Mouse (Mus musculus) erythroblast, embryonic 14.5 days (primary cell): Measurements from ENCODE around the gene Spg11. TPM values are rescaled to one million over a fixed set of nuclear protein-coding genes. Genes with fewer than 3 reads are reported as not detected.

Experiments
- H3K27me3 ChIP-seq: 2 replicates; pipeline ENCODE4 v1.6.1; 2012; ENCODE audit warnings: inconsistent platforms; ENCODE audit not compliant: control insufficient read depth
- H3K36me3 ChIP-seq: 2 replicates; pipeline ENCODE4 v1.6.1; 2012; ENCODE audit warnings: mild to moderate bottlenecking, inconsistent platforms; ENCODE audit not compliant: control insufficient read depth
- H3K4me1 ChIP-seq: 2 replicates; pipeline ENCODE4 v1.6.1; 2012; ENCODE audit warnings: inconsistent platforms; ENCODE audit not compliant: control insufficient read depth
- H3K4me3 ChIP-seq: replicated peaks from 2 replicates; pipeline ENCODE3; 2012; ENCODE audit warnings: moderate library complexity, mild to moderate bottlenecking, inconsistent platforms
- H3K9me3 ChIP-seq: 2 replicates; pipeline ENCODE4 v1.6.1; 2012; ENCODE audit warnings: low read length, inconsistent platforms, mixed read lengths; ENCODE audit not compliant: control insufficient read depth
- GATA1 ChIP-seq: IDR thresholded peaks from 2 replicates; pipeline ENCODE4 v1.6.1; 2012; ENCODE audit warnings: low read length, inconsistent platforms, mixed read lengths
- TAL1 ChIP-seq: IDR thresholded peaks from 3 replicates; pipeline ENCODE4 v1.6.1; 2012; ENCODE audit warnings: low read length, inconsistent platforms, mixed read lengths
- polyA plus RNA-seq: library from polyadenylated mRNA; stranded (reverse); fragments of >175 nt; gene quantifications from 2 replicates; pipeline ENCODE4 v1.2.3, GENCODE M21; 2012

Gene Spg11
- polyA plus RNA-seq, 1 experiment = 0.06 TPM

GRCm38 (mm10) chr2:122147508-122148241, 29.5 kb upstream of the Spg11 start, which contains the start of gene B2m:
Gene B2m, plus strand, starts transcription at chr2:122147686.
- H3K4me1 ChIP-seq = peaks cover 40% of the 10 kb centered on the region
- TF ChIP-seq GATA1 (no peak), TAL1 (no peak)

GRCm38 (mm10) chr2:122146687-122147086, 28.5 kb upstream of the Spg11 start:
- Histone ChIP-seq H3K4me1 (peaks cover 38% of the 10 kb centered on the region), H3K4me3 (peak overlapping the region; percentile 78), H3K27me3 (no peaks in the 10 kb centered on the region)

More at GRCm38 (mm10) chr2:122147508-122148241, 29.5 kb upstream of the Spg11 start, which contains the start of gene B2m:
- Histone ChIP-seq H3K36me3 (peaks cover 25% of the 10 kb centered on the region), H3K9me3 (no peaks in the 10 kb centered on the region), H3K27me3 (no peaks in the 10 kb centered on the region), H3K4me3 (peak within 1 kb of the TSS; percentile 78)

GRCm38 (mm10) chr2:122145756-122146155, 27.6 kb upstream of the Spg11 start:
- H3K9me3 ChIP-seq = no peaks in the 10 kb centered on the region
- H3K36me3 ChIP-seq = peaks cover 6% of the 10 kb centered on the region
- H3K4me1 ChIP-seq = peaks cover 44% of the 10 kb centered on the region
- TF ChIP-seq GATA1 (no peak), TAL1 (no peak)
- no peak overlapping the region for H3K4me3 ChIP-seq
- no peaks in the 10 kb centered on the region for H3K27me3 ChIP-seq

More at GRCm38 (mm10) chr2:122146687-122147086, 28.5 kb upstream of the Spg11 start:
- Histone ChIP-seq H3K9me3 (no peaks in the 10 kb centered on the region), H3K36me3 (peaks cover 16% of the 10 kb centered on the region)
- TF ChIP-seq GATA1 (no peak), TAL1 (no peak)

- H3K36me3 ChIP-seq = no peaks in the 10 kb centered on the region
- H3K4me1 ChIP-seq = peaks cover 49% of the 10 kb centered on the region
- no peak for TF ChIP-seq TAL1
- TF ChIP-seq GATA1 = no peak
- no peak overlapping the region for H3K4me3 ChIP-seq
- no peaks in the 10 kb centered on the region for H3K9me3 ChIP-seq
- H3K27me3 ChIP-seq = no peaks in the 10 kb centered on the region
Measured at GRCm38 (mm10) chr2:122143111-122143510, 24.9 kb upstream of the Spg11 start.

GRCm38 (mm10) chr2:122141332-122141967, 23.3 kb upstream of the Spg11 start:
- no peak for TF ChIP-seq GATA1
- no peak for TF ChIP-seq TAL1
- no peaks in the 10 kb centered on the region for H3K9me3 ChIP-seq
- no peaks in the 10 kb centered on the region for H3K36me3 ChIP-seq
- H3K27me3 ChIP-seq = no peaks in the 10 kb centered on the region
- H3K4me3 ChIP-seq = no peak overlapping the region
- peaks cover 51% of the 10 kb centered on the region for H3K4me1 ChIP-seq

- peaks cover 50% of the 10 kb centered on the region for H3K4me1 ChIP-seq
- TF ChIP-seq GATA1 (no peak), TAL1 (no peak)
Measured at GRCm38 (mm10) chr2:122140815-122141214, 22.6 kb upstream of the Spg11 start.

GRCm38 (mm10) chr2:122137839-122138465, 19.8 kb upstream of the Spg11 start:
- Histone ChIP-seq H3K4me1 (peaks cover 55% of the 10 kb centered on the region), H3K36me3 (no peaks in the 10 kb centered on the region), H3K9me3 (no peaks in the 10 kb centered on the region), H3K27me3 (no peaks in the 10 kb centered on the region), H3K4me3 (peak overlapping the region; percentile 43)
- TF ChIP-seq TAL1 = peak; percentile 83
- peak; percentile 94 for TF ChIP-seq GATA1

More at GRCm38 (mm10) chr2:122140815-122141214, 22.6 kb upstream of the Spg11 start:
- H3K27me3 ChIP-seq = no peaks in the 10 kb centered on the region
- no peak overlapping the region for H3K4me3 ChIP-seq
- H3K9me3 ChIP-seq = no peaks in the 10 kb centered on the region
- no peaks in the 10 kb centered on the region for H3K36me3 ChIP-seq

GRCm38 (mm10) chr2:122132618-122133017, 14.4 kb upstream of the Spg11 start:
- H3K36me3 ChIP-seq = no peaks in the 10 kb centered on the region
- H3K4me3 ChIP-seq = no peak overlapping the region
- no peaks in the 10 kb centered on the region for H3K27me3 ChIP-seq
- peaks cover 43% of the 10 kb centered on the region for H3K4me1 ChIP-seq
- TF ChIP-seq TAL1 = no peak
- no peak for TF ChIP-seq GATA1
- H3K9me3 ChIP-seq = no peaks in the 10 kb centered on the region

GRCm38 (mm10) chr2:122132078-122132477, 13.9 kb upstream of the Spg11 start:
- no peaks in the 10 kb centered on the region for H3K36me3 ChIP-seq
- no peak for TF ChIP-seq GATA1
- TF ChIP-seq TAL1 = no peak
- no peak overlapping the region for H3K4me3 ChIP-seq
- H3K9me3 ChIP-seq = no peaks in the 10 kb centered on the region
- H3K27me3 ChIP-seq = no peaks in the 10 kb centered on the region
- peaks cover 43% of the 10 kb centered on the region for H3K4me1 ChIP-seq
